Mouse (Mus musculus): ENCODE measurements around the gene E2f3. TPM values are rescaled to one million over a fixed set of nuclear protein-coding genes. Genes with fewer than 3 reads are reported as not detected.

The E2f3 gene
- total RNA-seq, 2 experiments from 2014 or later, result 11.3 to 13.4 TPM

GRCm38 (mm10) chr13:29938776-29939175 lies 47.1 kb downstream of the E2f3 start:
- DNase-seq (ENCODE audit: low spot score), result no peak

GRCm38 (mm10) chr13:29926168-29926567 lies 59.7 kb downstream of the E2f3 start:
- DNase-seq (ENCODE audit: low spot score), result no peak

GRCm38 (mm10) chr13:29919841-29920240 lies 66.0 kb downstream of the E2f3 start:
- DNase-seq (ENCODE audit: low spot score), result no peak

GRCm38 (mm10) chr13:29916561-29916960 lies 69.3 kb downstream of the E2f3 start:
- DNase-seq (ENCODE audit: low spot score), result no peak

- no peak for DNase-seq (ENCODE audit: low spot score)
Measured at GRCm38 (mm10) chr13:29913606-29914005, 72.3 kb downstream of the E2f3 start.

- no peak for DNase-seq (ENCODE audit: low spot score)
Measured at GRCm38 (mm10) chr13:29913061-29913460, 72.8 kb downstream of the E2f3 start.

GRCm38 (mm10) chr13:29912251-29912650 lies 73.6 kb downstream of the E2f3 start:
- DNase-seq (ENCODE audit: low spot score), result no peak

GRCm38 (mm10) chr13:29911141-29911540 lies 74.7 kb downstream of the E2f3 start:
- no peak for DNase-seq (ENCODE audit: low spot score)

- no peak for DNase-seq (ENCODE audit: low spot score)
Measured at GRCm38 (mm10) chr13:29908431-29908830, 77.4 kb downstream of the E2f3 start.

GRCm38 (mm10) chr13:29907995-29908394 lies 77.9 kb downstream of the E2f3 start:
- DNase-seq (ENCODE audit: low spot score), result no peak

GRCm38 (mm10) chr13:29906734-29907133 lies 79.1 kb downstream of the E2f3 start:
- DNase-seq (ENCODE audit: low spot score), result no peak

- DNase-seq (ENCODE audit: low spot score), result no peak
Measured at GRCm38 (mm10) chr13:29903341-29903740, 82.5 kb downstream of the E2f3 start.

GRCm38 (mm10) chr13:29902676-29903075 lies 83.2 kb downstream of the E2f3 start:
- DNase-seq (ENCODE audit: low spot score), result no peak

GRCm38 (mm10) chr13:29901641-29902040 lies 84.2 kb downstream of the E2f3 start:
- DNase-seq (ENCODE audit: low spot score), result no peak

- DNase-seq (ENCODE audit: low spot score), result no peak
Measured at GRCm38 (mm10) chr13:29866780-29867179, 119.1 kb downstream of the E2f3 start.

GRCm38 (mm10) chr13:29864331-29864730 lies 121.5 kb downstream of the E2f3 start:
- no peak for DNase-seq (ENCODE audit: low spot score)

- no peak for DNase-seq (ENCODE audit: low spot score)
Measured at GRCm38 (mm10) chr13:29860087-29860486, 125.8 kb downstream of the E2f3 start.

- DNase-seq (ENCODE audit: low spot score), result peak; percentile 41
Measured at GRCm38 (mm10) chr13:29857436-29857835, 128.4 kb downstream of the E2f3 start.

Other genes with a start within 250 kb of the E2f3 start
- gene Cdkal1, start 130.4 kb downstream of the E2f3 start, total RNA-seq (2021), result 10 to 100 TPM; 27.6 to 32.1 TPM
- 1 to 10 TPM; 1.7 to 3.3 TPM for gene Mboat1, start 150.4 kb upstream of the E2f3 start, total RNA-seq (2021)

All from gastrocnemius, adult 18-20 months (tissue).